Mouse (Mus musculus) heart, embryonic 16.5 days (tissue): ENCODE measurements around the gene Rasal1. TPM values are rescaled to one million over a fixed set of nuclear protein-coding genes. Genes with fewer than 3 reads are reported as not detected.

Experiments
- polyA plus RNA-seq: library from polyadenylated mRNA; unstranded; fragments of >200 nt; fragmentation: Nextera tagmentation; extraction: Ambion mirVana; gene quantifications from 2 replicates; pipeline ENCODE4 v1.2.1, GENCODE M21; 2015

The Rasal1 gene
- polyA plus RNA-seq, 1 experiment from 2014 or later: 0.74 TPM

Other genes starting within 250 kb of the Rasal1 start
- gene Lhx5, start 217.1 kb upstream of the Rasal1 start, polyA plus RNA-seq: not detected in 2 replicates
- 18.1 TPM in 2 replicates for gene Sdsl, start 176.0 kb upstream of the Rasal1 start, polyA plus RNA-seq
- gene Sds, start 172.3 kb upstream of the Rasal1 start, polyA plus RNA-seq: 0.56 TPM in 1 of 2 replicates, not detected in the other
- gene Plbd2, start 145.2 kb upstream of the Rasal1 start, polyA plus RNA-seq: 43.3 and 44.1 TPM in 2 replicates
- gene Slc8b1, start 137.6 kb upstream of the Rasal1 start, polyA plus RNA-seq: 3.5 and 4.3 TPM in 2 replicates
- 14.5 TPM in 2 replicates for gene Tpcn1, start 60.1 kb upstream of the Rasal1 start, polyA plus RNA-seq
- gene Iqcd, start 59.8 kb upstream of the Rasal1 start, polyA plus RNA-seq: 0.36 and 0.42 TPM in 2 replicates
- gene Rita1, start 36.2 kb upstream of the Rasal1 start, polyA plus RNA-seq: 13.2 and 14.0 TPM in 2 replicates
- 30.2 and 35.0 TPM in 2 replicates for gene Ddx54, start 36.1 kb upstream of the Rasal1 start, polyA plus RNA-seq
- 0.49 TPM in 1 of 2 replicates, not detected in the other for gene Cfap73, start 14.6 kb upstream of the Rasal1 start, polyA plus RNA-seq
- gene Dtx1, start 63.1 kb downstream of the Rasal1 start, polyA plus RNA-seq: 6.7 and 11.2 TPM in 2 replicates
- gene Oas2, start 101.0 kb downstream of the Rasal1 start, polyA plus RNA-seq: 0.22 and 0.46 TPM in 2 replicates
- gene Oas3, start 128.8 kb downstream of the Rasal1 start, polyA plus RNA-seq: 0.59 and 0.80 TPM in 2 replicates
- gene Oas1e, start 146.7 kb downstream of the Rasal1 start, polyA plus RNA-seq: not detected in 2 replicates
- 0.60 and 0.77 TPM in 2 replicates for gene Oas1c, start 163.7 kb downstream of the Rasal1 start, polyA plus RNA-seq
- 0.12 TPM in 1 of 2 replicates, not detected in the other for gene Oas1f, start 198.6 kb downstream of the Rasal1 start, polyA plus RNA-seq
- not detected in 2 replicates for gene Oas1h, start 212.6 kb downstream of the Rasal1 start, polyA plus RNA-seq
- gene Oas1g, start 238.8 kb downstream of the Rasal1 start, polyA plus RNA-seq: 0.67 and 0.85 TPM in 2 replicates